Mouse (Mus musculus): ENCODE measurements around the gene Rap1b.

Rap1b gene

GRCm38 (mm10) chr10:117823321-117823720 is 22.5 kb downstream of the Rap1b start:
- no peak for DNase-seq (ENCODE audit: low spot score in 2 of 2)

GRCm38 (mm10) chr10:117818600-117818999 is 27.2 kb downstream of the Rap1b start:
- DNase-seq (ENCODE audit: low spot score in 2 of 2) = no peak

GRCm38 (mm10) chr10:117816721-117817120 is 29.1 kb downstream of the Rap1b start:
- DNase-seq (ENCODE audit: low spot score in 2 of 2) = no peak

GRCm38 (mm10) chr10:117812501-117812900 is 33.3 kb downstream of the Rap1b start:
- no peak for DNase-seq (ENCODE audit: low spot score in 2 of 2)

GRCm38 (mm10) chr10:117811555-117811954 is 34.3 kb downstream of the Rap1b start:
- no peak for DNase-seq (ENCODE audit: low spot score in 2 of 2)

GRCm38 (mm10) chr10:117810506-117810905 is 35.3 kb downstream of the Rap1b start:
- no peak for DNase-seq (ENCODE audit: low spot score in 2 of 2)

- DNase-seq (ENCODE audit: low spot score in 2 of 2) = no peak
Observed at GRCm38 (mm10) chr10:117808068-117808467, 37.8 kb downstream of the Rap1b start.

- no peak for DNase-seq (ENCODE audit: low spot score in 2 of 2)
Observed at GRCm38 (mm10) chr10:117805919-117806318, 39.9 kb downstream of the Rap1b start.

- no peak for DNase-seq (ENCODE audit: low spot score in 2 of 2)
Observed at GRCm38 (mm10) chr10:117803870-117804850, 41.7 kb downstream of the Rap1b start.

GRCm38 (mm10) chr10:117801886-117802285 is 43.9 kb downstream of the Rap1b start:
- no peak for DNase-seq (ENCODE audit: low spot score in 2 of 2)

- DNase-seq (ENCODE audit: low spot score in 2 of 2) = no peak
Observed at GRCm38 (mm10) chr10:117799806-117800205, 46.0 kb downstream of the Rap1b start.

- DNase-seq (ENCODE audit: low spot score in 2 of 2) = no peak
Observed at GRCm38 (mm10) chr10:117798436-117799035, 47.3 kb downstream of the Rap1b start.

- no peak for DNase-seq (ENCODE audit: low spot score in 2 of 2)
Observed at GRCm38 (mm10) chr10:117797684-117798083, 48.2 kb downstream of the Rap1b start.

GRCm38 (mm10) chr10:117797106-117797505 is 48.7 kb downstream of the Rap1b start:
- no peak for DNase-seq (ENCODE audit: low spot score in 2 of 2)

- no peak for DNase-seq (ENCODE audit: low spot score in 2 of 2)
Observed at GRCm38 (mm10) chr10:117796181-117796580, 49.7 kb downstream of the Rap1b start.

GRCm38 (mm10) chr10:117795206-117795605 is 50.6 kb downstream of the Rap1b start:
- no peak for DNase-seq (ENCODE audit: low spot score in 2 of 2)

- no peak for DNase-seq (ENCODE audit: low spot score in 2 of 2)
Observed at GRCm38 (mm10) chr10:117793436-117794030, 52.3 kb downstream of the Rap1b start.

- peak; percentile 99 to 100 for DNase-seq (ENCODE audit: low spot score in 2 of 2)
Observed at GRCm38 (mm10) chr10:117792141-117793091, 53.4 kb downstream of the Rap1b start, which contains the start of gene Nup107. TSS of gene Nup107 (minus strand) at chr10:117792705.

- no peak for DNase-seq (ENCODE audit: low spot score in 2 of 2)
Observed at GRCm38 (mm10) chr10:117791171-117791470, 54.7 kb downstream of the Rap1b start.

- no peak for DNase-seq (ENCODE audit: low spot score in 2 of 2)
Observed at GRCm38 (mm10) chr10:117790421-117791170, 55.2 kb downstream of the Rap1b start.

- DNase-seq (ENCODE audit: low spot score in 2 of 2) = no peak
Observed at GRCm38 (mm10) chr10:117790011-117790410, 55.8 kb downstream of the Rap1b start.

All from frontal cortex, postnatal 10 days (tissue).